Mouse (Mus musculus) layer of hippocampus, postnatal 14 days (tissue): ENCODE data around the gene H13. TPM values are rescaled to one million over a fixed set of nuclear protein-coding genes. Genes with fewer than 3 reads are reported as not detected.

Source experiments
- total RNA-seq, 2 experiments: library from RNA; stranded (reverse); gene quantifications; 2 replicates each; pipeline ENCODE4 v1.2.3; 2021

The H13 gene
- total RNA-seq, 2 experiments from 2014 or later = 84.9 to 86.7 TPM

Other genes with a start within 250 kb of the H13 start
- not detected for gene Defb23, start 204.8 kb upstream of the H13 start, total RNA-seq
- gene Defb20, start 192.4 kb upstream of the H13 start, total RNA-seq = not detected
- gene Defb22, start 179.3 kb upstream of the H13 start, total RNA-seq = not detected
- not detected for gene Defb26, start 157.8 kb upstream of the H13 start, total RNA-seq
- gene Defb28, start 151.2 kb upstream of the H13 start, total RNA-seq = not detected
- gene Defb29, start 129.4 kb upstream of the H13 start, total RNA-seq = not detected
- gene Gm17416, start 100.1 kb upstream of the H13 start, total RNA-seq = not detected
- gene Defb21, start 96.7 kb upstream of the H13 start, total RNA-seq = not detected
- gene Defb19, start 89.1 kb upstream of the H13 start, total RNA-seq = not detected
- gene Defb45, start 70.1 kb upstream of the H13 start, total RNA-seq = not detected
- gene Defb36, start 65.1 kb upstream of the H13 start, total RNA-seq = not detected
- gene Defb25, start 46.4 kb upstream of the H13 start, total RNA-seq = not detected
- gene Rem1, start 42.5 kb upstream of the H13 start, total RNA-seq = under 1 TPM; 0.72 to 0.83 TPM
- gene Mcts2, start 17.6 kb downstream of the H13 start, total RNA-seq = 10 to 100 TPM; 25.4 to 25.7 TPM
- 10 to 100 TPM; 32.9 to 35.8 TPM for gene Id1, start 66.8 kb downstream of the H13 start, total RNA-seq
- 1 to 10 TPM; 2.9 to 3.6 TPM for gene Cox4i2, start 84.7 kb downstream of the H13 start, total RNA-seq
- 100 to 1,000 TPM; 124 to 128 TPM for gene Bcl2l1, start 162.3 kb downstream of the H13 start, total RNA-seq
- 1 to 10 TPM; 2.5 to 4.7 TPM for gene Tpx2, start 178.5 kb downstream of the H13 start, total RNA-seq
- gene Mylk2, start 241.9 kb downstream of the H13 start, total RNA-seq = under 1 TPM in 1 of 2 experiments, not detected in 1; 0.12 TPM